Mouse (Mus musculus): Measurements from ENCODE around the gene D230025D16Rik.
"Not testable (repeated sequence)": the region's sequence is repeated elsewhere in the genome, so short reads cannot be mapped to it uniquely, and the experiment has no call there.

D230025D16Rik gene

GRCm38 (mm10) chr8:105224413-105225271, at the start of gene D230025D16Rik:
Gene D230025D16Rik (plus strand): TSS chr8:105225145.
- peak; percentile 79 to 94 for DNase-seq (ENCODE audit: low spot score in 2 of 2)

- not testable (repeated sequence) for DNase-seq (ENCODE audit: low spot score in 2 of 2)
These were observed 49.7 kb upstream of the D230025D16Rik start for GRCm38 (mm10) chr8:105175287-105175686.

GRCm38 (mm10) chr8:105178211-105178800, 46.6 kb upstream of the D230025D16Rik start:
- DNase-seq (ENCODE audit: low spot score in 2 of 2): no peak

GRCm38 (mm10) chr8:105182201-105182600, 42.7 kb upstream of the D230025D16Rik start:
- no peak for DNase-seq (ENCODE audit: low spot score in 2 of 2)

- no peak for DNase-seq (ENCODE audit: low spot score in 2 of 2)
These were observed 38.4 kb upstream of the D230025D16Rik start for GRCm38 (mm10) chr8:105186467-105187005.

GRCm38 (mm10) chr8:105192182-105192581, 32.8 kb upstream of the D230025D16Rik start:
- DNase-seq (ENCODE audit: low spot score in 2 of 2): no peak

GRCm38 (mm10) chr8:105205748-105206147, 19.2 kb upstream of the D230025D16Rik start:
- DNase-seq (ENCODE audit: low spot score in 2 of 2): no peak

- DNase-seq (ENCODE audit: low spot score in 2 of 2): no peak
These were observed 18.1 kb upstream of the D230025D16Rik start for GRCm38 (mm10) chr8:105206766-105207275.

GRCm38 (mm10) chr8:105207675-105208273, 17.2 kb upstream of the D230025D16Rik start:
- no peak for DNase-seq (ENCODE audit: low spot score in 2 of 2)

- DNase-seq (ENCODE audit: low spot score in 2 of 2): no peak
These were observed 15.5 kb upstream of the D230025D16Rik start for GRCm38 (mm10) chr8:105209153-105210110.

GRCm38 (mm10) chr8:105214104-105214503, 10.8 kb upstream of the D230025D16Rik start:
- DNase-seq (ENCODE audit: low spot score in 2 of 2): no peak

- peak in 1 of 2 experiments; percentile 7 for DNase-seq (ENCODE audit: low spot score in 2 of 2)
These were observed 6.9 kb upstream of the D230025D16Rik start for GRCm38 (mm10) chr8:105217926-105218522.

- no peak for DNase-seq (ENCODE audit: low spot score in 2 of 2)
These were observed 1.1 kb upstream of the D230025D16Rik start for GRCm38 (mm10) chr8:105223850-105224249.

- DNase-seq (ENCODE audit: low spot score in 2 of 2): no peak
These were observed 288 bp downstream of the D230025D16Rik start for GRCm38 (mm10) chr8:105225272-105225593.

GRCm38 (mm10) chr8:105225917-105226316, 972 bp downstream of the D230025D16Rik start:
- no peak for DNase-seq (ENCODE audit: low spot score in 2 of 2)

GRCm38 (mm10) chr8:105231503-105232320, 6.8 kb downstream of the D230025D16Rik start:
- DNase-seq (ENCODE audit: low spot score in 2 of 2): no peak

GRCm38 (mm10) chr8:105232321-105232693, 7.4 kb downstream of the D230025D16Rik start:
- DNase-seq (ENCODE audit: low spot score in 2 of 2): not testable (repeated sequence)

- DNase-seq (ENCODE audit: low spot score in 2 of 2): no peak
These were observed 8.4 kb downstream of the D230025D16Rik start for GRCm38 (mm10) chr8:105233126-105233935.

- DNase-seq (ENCODE audit: low spot score in 2 of 2): no peak
These were observed 10.3 kb downstream of the D230025D16Rik start for GRCm38 (mm10) chr8:105235206-105235605.

All from left cerebral cortex, adult 9 months (tissue).